Mouse (Mus musculus) myocyte (in vitro differentiated cells): ENCODE results near the gene Pcnx3.

Experiments used
- CEBPB ChIP-seq: IDR thresholded peaks from 2 replicates; pipeline ENCODE4 v1.6.1; 2011; ENCODE audit warnings: mild to moderate bottlenecking, moderate library complexity; ENCODE audit not compliant: poor library complexity, insufficient read depth, severe bottlenecking
- MAX ChIP-seq: IDR thresholded peaks from one replicate; pipeline ENCODE4 v1.6.1; 2011; ENCODE audit warnings: low read depth, mild to moderate bottlenecking, control low read depth
- MYOG ChIP-seq, 3 experiments: IDR thresholded peaks; one replicate each; pipeline ENCODE4 v1.6.1; 2011; ENCODE audit warnings: control low read depth in 2 of 3, low read depth in 2 of 3, mild to moderate bottlenecking in 2 of 3; ENCODE audit not compliant: insufficient read length in 2 of 3, control insufficient read depth in 1 of 3, insufficient read depth in 1 of 3
- POLR2A ChIP-seq: IDR thresholded peaks from one replicate; pipeline ENCODE4 v1.6.1; 2011; ENCODE audit warnings: low read depth, mild to moderate bottlenecking, control low read depth, moderate library complexity; ENCODE audit not compliant: insufficient read length
- SRF ChIP-seq: IDR thresholded peaks from one replicate; pipeline ENCODE4 v1.6.1; 2011; ENCODE audit warnings: low read depth; ENCODE audit not compliant: control insufficient read depth, insufficient read length
- TCF12 ChIP-seq: IDR thresholded peaks from one replicate; pipeline ENCODE4 v1.6.1; 2011; ENCODE audit warnings: mild to moderate bottlenecking, control low read depth; ENCODE audit not compliant: poor library complexity, insufficient read depth, severe bottlenecking
- TCF3 ChIP-seq: IDR thresholded peaks from one replicate; pipeline ENCODE4 v1.6.1; 2011; ENCODE audit warnings: low read depth, control low read depth; ENCODE audit not compliant: insufficient read length
- USF1 ChIP-seq: IDR thresholded peaks from one replicate; pipeline ENCODE4 v1.6.1; 2011; ENCODE audit warnings: low read depth, mild to moderate bottlenecking, control low read depth, moderate library complexity

DNA sequence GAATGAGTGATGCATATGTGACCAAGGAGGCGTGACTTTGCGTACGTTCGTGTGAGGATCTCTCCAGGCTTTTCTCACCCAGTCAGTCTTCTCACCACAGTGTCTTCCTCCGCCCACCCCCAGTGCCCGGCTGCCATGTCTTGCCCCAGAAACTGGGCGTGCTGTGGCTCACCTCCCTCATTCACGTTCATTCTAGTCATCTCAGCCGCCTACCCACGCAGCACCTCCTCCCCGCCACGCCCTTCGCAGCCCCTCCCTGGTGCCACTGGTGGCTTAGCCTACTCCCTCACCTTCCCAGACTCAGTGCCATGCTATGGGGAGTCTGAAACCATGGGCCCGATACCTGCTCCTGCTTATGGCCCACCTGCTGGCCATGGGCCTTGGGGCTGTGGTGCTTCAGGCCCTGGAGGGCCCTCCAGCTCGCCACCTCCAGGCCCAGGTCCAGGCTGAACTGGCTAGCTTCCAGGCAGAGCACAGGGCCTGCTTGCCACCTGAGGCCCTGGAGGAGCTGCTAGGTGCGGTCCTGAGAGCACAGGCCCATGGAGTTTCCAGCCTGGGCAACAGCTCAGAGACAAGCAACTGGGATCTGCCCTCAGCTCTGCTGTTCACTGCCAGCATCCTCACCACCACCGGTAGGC is 15.6 kb upstream of the Pcnx3 start, which contains the start of gene Kcnk7:
- TF ChIP-seq TCF3, result no peak
- TF ChIP-seq TCF12, result no peak
- TF ChIP-seq SRF, result no peak
- TF ChIP-seq MYOG (IDR thresholded peaks at IDR 0.05; ENCODE audit: control insufficient read depth in 1 of 3, insufficient read depth in 1 of 3, insufficient read length in 2 of 3, low read depth in 2 of 3), result no peak
- no peak for TF ChIP-seq CEBPB
- TF ChIP-seq POLR2A, result no peak
- TF ChIP-seq USF1, result no peak
- TF ChIP-seq MAX, result no peak
